Mouse (Mus musculus) lung, postnatal 10 days (tissue): ENCODE measurements around the gene Xlr4c.
"Not testable (repeated sequence)": the region's sequence is repeated elsewhere in the genome, so short reads cannot be mapped to it uniquely, and the experiment has no call there.

Experiments
- DNase-seq: peaks from one replicate; pipeline ENCODE4 v3.0.0; 2021

Xlr4c gene

GRCm38 (mm10) chrX:73242821-73243325, at the start of gene Xlr4c:
TSS of gene Xlr4c (minus strand) at chrX:73243130.
- not testable (repeated sequence) for DNase-seq

- DNase-seq: not testable (repeated sequence)
Measured at GRCm38 (mm10) chrX:73265270-73265669, 22.3 kb upstream of the Xlr4c start, which contains the start of gene Xlr3c. TSS of gene Xlr3c (minus strand) at chrX:73265390.

GRCm38 (mm10) chrX:73262428-73262827, 19.5 kb upstream of the Xlr4c start:
- DNase-seq: not testable (repeated sequence)

GRCm38 (mm10) chrX:73229288-73229687, 13.6 kb downstream of the Xlr4c start:
- no peak for DNase-seq

- peak; percentile 54 for DNase-seq
Measured at GRCm38 (mm10) chrX:73228606-73229214, 14.2 kb downstream of the Xlr4c start.

- peak; percentile 86 for DNase-seq
Measured at GRCm38 (mm10) chrX:73227914-73228605, 14.9 kb downstream of the Xlr4c start, which contains the start of gene F8a. TSS of gene F8a (plus strand) at chrX:73228291.

GRCm38 (mm10) chrX:73225365-73225764, 17.6 kb downstream of the Xlr4c start:
- DNase-seq: no peak

GRCm38 (mm10) chrX:73213819-73214564, 28.9 kb downstream of the Xlr4c start, which contains the start of gene Xlr4b:
TSS of gene Xlr4b (plus strand) at chrX:73214333.
- not testable (repeated sequence) for DNase-seq

GRCm38 (mm10) chrX:73191934-73192333, 51.0 kb downstream of the Xlr4c start, which contains the start of gene Xlr3b:
TSS of gene Xlr3b (plus strand) at chrX:73192207.
- peak; percentile 65 for DNase-seq
